Mouse (Mus musculus) retina, adult 2 months (tissue): ENCODE data around the gene Ush1g.

Source experiments
- DNase-seq: peaks from one replicate; pipeline ENCODE4 v3.0.0-alpha.2; 2012; ENCODE audit warnings: low read depth, low spot score

Gene Ush1g

DNA sequence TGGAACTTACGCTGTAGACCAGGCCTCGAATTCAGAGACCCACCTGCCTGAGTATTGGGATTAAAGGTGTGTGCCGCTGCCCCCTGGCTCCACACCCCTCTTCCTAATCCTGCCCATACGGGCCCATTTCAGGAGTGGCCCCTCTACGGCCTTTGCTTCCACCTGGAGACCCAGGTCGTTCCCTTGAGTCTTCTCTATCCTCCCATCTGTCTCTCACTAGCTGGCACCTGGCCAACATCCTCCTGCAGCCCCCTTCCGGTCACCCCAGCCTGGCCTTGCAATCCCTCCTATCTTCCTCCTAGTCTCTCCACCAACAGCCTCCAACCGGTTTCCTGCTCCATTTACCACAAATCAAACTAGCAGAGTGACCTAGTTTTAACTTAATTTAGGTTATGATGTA is 32.0 kb downstream of the Ush1g start:
- DNase-seq: no peak

DNA sequence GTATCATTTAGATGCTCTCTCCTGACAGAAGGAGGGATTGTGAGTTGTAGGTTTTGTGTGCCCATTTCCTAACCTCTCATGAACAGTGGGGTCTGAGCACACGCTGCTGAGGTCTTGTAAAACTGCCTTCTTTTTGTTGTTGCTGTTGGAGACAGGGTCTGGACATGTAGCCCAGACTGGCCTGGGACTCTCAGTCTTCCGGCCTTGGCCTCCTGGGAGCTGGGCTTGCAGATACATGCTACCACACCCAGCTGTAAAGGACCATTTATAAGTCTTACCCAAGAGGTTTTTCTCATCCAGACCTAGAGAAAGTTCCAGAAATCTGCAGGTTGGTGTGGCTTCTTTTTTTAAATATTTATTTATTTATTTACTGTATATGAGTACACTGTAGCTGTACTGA is 33.5 kb downstream of the Ush1g start:
- DNase-seq: no peak

DNA sequence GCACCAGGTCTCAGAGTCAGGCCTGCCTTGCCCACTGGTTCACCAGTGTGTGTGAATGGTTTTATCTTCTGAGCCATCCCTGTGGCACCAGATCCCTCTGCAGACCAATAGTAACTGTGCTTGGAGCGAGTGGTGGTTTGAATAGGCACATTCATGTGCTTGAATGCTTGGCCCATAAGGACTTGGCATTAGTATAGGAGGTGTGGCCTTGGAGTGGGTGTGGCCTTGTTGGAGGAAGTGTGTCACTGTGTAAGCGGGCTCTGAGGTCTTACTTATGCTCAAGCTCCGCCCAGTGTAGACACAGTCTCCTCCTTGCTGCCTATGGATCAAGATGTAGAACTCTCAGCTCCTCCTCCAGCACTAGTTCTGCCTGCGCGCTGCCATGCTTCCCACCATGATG is 34.5 kb downstream of the Ush1g start:
- no peak for DNase-seq

GRCm38 (mm10) chr11:115286201-115286993 is 35.4 kb downstream of the Ush1g start:
- DNase-seq: no peak

DNA sequence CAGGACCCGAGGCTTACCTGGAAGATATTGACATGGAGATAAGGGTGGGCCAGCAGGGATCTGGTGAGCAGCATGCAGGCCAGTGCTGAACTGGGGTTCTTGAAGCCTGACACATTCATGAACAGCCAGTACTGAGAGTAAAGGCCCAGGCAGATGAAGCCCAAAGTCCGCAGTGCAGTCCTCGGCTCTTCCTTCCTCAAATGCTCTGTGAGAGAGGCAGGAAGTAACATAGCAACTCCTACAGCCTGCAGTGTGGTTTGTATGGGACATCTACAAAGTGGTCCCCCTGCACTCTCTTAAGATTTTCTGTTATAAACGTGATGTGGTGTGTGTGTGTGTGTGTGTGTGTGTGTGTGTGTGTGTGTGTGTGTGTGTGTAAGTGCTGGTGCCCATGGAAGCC is 36.6 kb downstream of the Ush1g start:
- no peak for DNase-seq

DNA sequence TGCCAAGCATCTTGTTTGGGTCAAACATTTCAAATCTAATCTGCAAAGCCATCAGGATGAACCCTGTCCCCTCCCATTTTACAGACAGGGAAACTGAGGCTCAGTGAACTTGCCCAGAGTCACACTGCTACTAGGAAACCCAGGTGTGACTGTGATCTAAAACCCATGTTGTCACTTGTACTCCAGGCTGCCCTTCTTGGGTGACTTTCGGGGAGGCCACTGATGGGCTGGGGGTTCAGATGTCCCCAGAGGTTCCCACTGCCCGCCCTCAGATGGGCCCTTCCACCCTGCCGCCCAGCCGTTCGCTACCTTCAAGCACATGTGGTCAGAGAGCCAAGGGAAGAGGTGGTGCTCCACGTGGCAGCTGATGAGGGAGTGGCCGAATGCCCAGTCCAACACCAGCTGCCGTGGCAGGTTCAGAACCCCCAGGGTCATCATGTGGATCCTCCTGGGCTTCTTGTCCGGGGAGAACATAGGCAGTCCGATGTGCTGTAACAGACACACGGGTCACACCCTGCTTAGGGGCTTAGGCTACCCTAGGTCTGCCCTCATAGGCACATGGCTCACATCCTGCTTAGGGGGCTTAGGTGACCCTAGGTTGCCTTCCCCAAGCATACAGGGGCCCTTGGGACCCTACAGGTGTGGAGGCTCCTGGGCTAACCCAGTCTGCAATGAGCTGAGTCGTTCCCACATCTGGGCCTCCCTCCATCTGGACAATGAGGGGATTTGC is 37.8 kb downstream of the Ush1g start:
- DNase-seq: no peak

- no peak for DNase-seq
Measured at GRCm38 (mm10) chr11:115283486-115283765, 38.4 kb downstream of the Ush1g start.

GRCm38 (mm10) chr11:115282723-115283485 is 38.9 kb downstream of the Ush1g start:
- DNase-seq: no peak

DNA sequence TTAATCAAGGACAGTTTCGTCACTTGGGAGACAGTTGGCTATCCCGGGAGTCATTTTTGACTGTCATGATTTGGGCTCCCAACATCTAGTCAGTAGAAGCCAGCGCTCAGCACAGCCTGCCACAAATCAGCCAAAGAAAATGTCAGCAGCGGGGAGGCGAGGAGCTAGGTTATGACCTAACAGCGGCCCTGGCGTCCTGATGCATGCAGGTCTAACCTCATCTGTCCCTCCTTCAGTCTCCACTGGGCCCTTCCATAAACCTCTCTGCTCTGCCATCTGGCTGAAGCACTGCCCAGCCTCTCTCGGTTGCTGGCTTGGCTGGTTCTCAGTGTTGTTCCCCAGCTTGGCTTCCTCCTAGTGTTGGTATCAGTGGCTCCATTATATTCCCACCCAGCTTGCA is 39.5 kb downstream of the Ush1g start:
- no peak for DNase-seq

DNA sequence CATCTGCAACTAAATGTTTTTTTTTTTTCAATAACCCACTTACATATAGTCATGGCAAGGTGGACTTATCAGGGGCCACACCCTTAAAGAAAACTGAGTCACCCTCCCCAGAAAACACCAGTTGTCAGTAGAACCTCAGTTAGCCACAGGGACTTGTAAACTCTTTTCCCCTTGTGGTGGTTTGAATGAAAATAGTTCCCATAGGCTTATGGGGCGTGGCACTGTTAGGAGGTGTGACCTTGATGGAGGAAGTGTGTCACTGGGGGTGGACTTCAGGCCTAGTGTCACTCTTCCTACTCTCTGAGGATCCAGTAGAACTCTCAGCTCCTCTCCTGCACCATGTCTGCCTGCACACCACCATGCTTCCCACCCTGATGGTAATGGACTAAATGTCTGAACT is 42.1 kb downstream of the Ush1g start:
- DNase-seq: no peak

DNA sequence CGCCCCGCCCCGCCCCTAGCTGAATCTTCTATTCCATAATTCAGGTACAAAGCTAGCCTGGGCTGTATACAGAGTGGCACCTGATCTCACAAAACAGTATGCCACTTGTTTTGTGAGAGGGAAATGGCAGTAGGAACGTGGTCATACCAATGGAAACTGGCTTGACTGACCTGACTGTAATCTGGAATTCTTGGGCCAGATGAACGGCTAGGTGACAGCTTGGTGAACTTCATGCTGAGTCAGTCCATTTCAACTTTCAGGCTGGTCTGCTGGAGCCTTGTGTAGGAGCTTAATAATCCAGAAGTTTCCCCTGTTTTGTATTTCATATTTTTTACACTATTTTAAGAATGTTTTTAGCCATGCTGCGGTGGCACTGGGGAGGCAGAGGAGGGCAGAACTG is 43.7 kb downstream of the Ush1g start:
- DNase-seq: no peak

- DNase-seq: no peak
Measured at GRCm38 (mm10) chr11:115277604-115277975, 44.3 kb downstream of the Ush1g start.

DNA sequence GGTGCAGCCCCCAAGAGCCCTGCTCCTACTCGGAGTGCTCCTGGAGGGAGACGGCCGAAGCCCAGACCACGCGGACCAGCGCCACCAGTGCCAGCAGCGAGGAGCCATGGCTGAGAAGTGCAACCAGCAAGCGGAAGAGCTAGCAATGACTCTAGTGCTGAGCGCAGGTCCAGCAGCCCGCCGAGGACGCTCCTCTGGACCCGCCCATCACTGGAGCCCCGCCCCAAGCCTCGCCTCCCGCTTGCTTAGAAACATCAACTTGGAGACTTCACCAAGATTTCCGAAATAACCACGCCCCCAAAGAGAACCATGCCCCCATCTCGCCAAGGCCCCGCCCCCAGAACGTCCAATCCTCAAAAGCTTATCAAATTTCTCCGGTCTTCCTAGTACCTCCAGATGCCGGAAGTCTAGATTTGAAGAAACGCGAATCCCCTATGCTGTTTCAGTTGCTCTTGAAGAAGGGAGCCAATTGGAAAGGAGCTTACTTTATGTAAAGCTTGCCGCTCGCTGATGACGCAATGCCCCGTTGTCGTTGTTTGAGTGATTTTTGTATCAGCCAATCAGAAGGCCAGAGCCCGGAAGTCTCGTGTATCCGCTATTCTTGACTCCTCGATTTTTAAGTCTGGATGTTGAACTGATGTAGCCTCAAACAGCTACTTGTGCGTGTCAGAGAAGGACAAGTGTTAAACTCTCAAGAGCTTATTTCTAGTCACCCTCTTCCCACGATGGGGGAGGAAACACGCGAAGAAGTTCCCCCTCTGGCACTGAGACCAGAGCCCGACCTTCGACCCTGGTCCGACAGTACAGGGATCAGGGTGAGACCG is 44.8 kb downstream of the Ush1g start, which contains the start of gene Fdxr:
Fdxr (minus strand) TSS at position 271 of the 824 bp plus-strand sequence.
- peak; percentile 99 for DNase-seq

DNA sequence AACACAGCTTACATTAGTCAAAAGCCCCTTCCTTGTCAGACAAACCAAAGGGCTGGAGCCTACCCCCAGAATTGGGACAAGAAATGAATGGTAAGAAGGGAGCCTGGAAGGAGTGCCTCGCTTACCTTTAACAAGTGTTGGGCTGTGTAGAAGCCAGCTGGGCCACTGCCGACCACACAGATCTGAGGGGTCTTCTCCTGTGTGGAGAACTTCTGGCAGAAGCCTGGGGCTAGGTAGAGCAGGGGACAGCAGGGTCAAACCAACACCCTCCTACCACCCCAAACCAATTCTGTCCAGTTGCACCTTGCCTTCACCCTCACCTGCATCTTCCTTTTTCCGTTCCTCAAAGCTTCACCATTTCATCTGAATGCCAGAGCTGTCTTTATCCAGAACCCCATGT is 45.9 kb downstream of the Ush1g start:
- DNase-seq: no peak

GRCm38 (mm10) chr11:115275509-115275908 is 46.3 kb downstream of the Ush1g start:
- no peak for DNase-seq

- DNase-seq: no peak
Measured at GRCm38 (mm10) chr11:115274771-115275170, 47.1 kb downstream of the Ush1g start.

GRCm38 (mm10) chr11:115274178-115274577 is 47.7 kb downstream of the Ush1g start:
- no peak for DNase-seq

- DNase-seq: no peak
Measured at GRCm38 (mm10) chr11:115273735-115274134, 48.1 kb downstream of the Ush1g start.

DNA sequence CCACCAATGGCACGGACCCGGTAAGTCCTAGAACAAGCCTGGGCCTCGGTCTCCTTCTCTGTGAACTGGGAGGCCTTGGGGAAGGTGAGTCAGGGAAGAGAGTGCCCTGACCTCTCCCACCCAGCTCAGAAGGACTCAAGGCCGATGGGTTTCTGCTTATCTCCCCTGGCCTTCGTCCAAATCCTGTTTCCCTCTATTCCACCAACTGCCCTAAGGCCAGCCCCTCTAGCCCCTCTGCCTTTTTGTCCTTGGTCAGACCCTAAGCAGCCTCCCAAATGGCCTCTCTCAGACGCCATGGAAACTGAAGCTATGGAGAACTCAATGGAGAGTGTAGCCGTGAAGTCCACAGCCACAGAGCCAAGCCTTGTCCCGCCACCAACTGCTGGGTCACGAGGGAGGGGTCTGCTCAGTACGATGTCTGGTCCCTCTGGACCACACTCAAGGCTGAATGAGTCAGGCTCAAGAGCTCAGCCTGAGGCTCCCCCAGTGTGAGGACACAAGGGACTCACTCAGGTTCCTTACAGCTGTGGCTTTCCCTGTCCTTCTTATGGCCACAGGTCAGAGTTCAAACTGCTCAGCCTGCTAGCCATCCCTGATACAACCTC is 48.8 kb downstream of the Ush1g start:
- DNase-seq: no peak

DNA sequence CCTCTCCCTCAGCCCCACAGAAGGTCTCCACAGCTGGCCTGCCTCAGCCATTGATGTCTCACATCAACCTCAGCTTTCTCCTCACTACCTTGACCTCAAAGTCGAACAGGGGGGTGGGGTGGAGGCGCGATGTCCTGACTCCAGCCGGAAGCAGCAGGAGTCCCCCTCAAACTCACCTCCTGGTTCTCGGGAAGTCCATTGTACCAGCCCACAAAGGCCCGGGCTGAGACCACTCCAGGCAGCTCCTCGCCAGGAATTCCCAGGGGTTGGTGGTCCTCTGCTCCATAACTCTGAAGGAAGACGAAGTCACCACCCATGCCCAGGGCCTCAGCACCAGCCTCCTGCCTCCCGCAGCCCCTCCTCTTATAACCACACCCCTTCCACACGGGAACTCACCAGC is 50.4 kb downstream of the Ush1g start:
- DNase-seq: no peak

DNA sequence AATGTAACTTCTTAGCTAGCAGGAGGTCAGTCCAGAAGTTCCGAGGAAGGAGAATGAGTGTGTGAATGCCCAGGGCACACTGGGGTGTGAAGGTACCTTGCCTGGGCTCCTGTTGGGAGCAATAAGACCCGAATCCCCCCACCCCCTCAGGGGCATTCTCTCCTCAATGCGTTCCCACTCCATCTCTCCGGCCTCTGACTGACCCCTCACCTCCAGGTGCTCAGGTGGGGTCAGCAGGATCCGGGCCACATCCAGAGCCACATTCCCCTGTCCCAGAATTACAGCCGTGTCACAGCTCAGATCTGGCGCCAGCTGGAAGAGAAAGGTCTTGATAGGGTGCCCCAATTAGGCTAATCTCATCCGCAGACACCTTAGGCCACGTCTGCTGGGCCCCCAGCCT is 50.8 kb downstream of the Ush1g start:
- no peak for DNase-seq
